30 mouse cellular contexts compared by ENCODE assay signal in genomic region chr6:121519266-121519810, GRCm38 (mm10). TPM values are rescaled to one million over a fixed set of nuclear protein-coding genes. Genes with fewer than 3 reads are reported as not detected.
DNase-seq lines count a peak whose midpoint lies in the region; ATAC-seq and TF ChIP-seq lines count a peak whose summit lies in the region.
"Had no signal": no experiment of that assay in that cellular context is flagged by ENCODE, and none has a peak within 500 bp of the region (broad histone marks: within the 10 kb centered on the region; RNA-seq: fewer than 3 reads in every experiment).

No protein-coding gene starts in this region.

- H3K4me3 ChIP-seq in heart, embryonic 10.5 days, result no peak overlapping the region
- no peak overlapping the region for H3K4me3 ChIP-seq in kidney, adult 2 months (ENCODE audit: insufficient read depth, low read depth, low read length)
- H3K4me3 ChIP-seq in kidney, embryonic 15.5 days (replicated peaks), result no peak overlapping the region
- H3K4me3 ChIP-seq in hindbrain, embryonic 12.5 days, result no peak overlapping the region
- H3K4me3 ChIP-seq: embryonic facial prominence, embryonic 10.5 days; embryonic facial prominence, embryonic 13.5 days; erythroblast, embryonic 14.5 days; forebrain, embryonic 13.5 days; gastrocnemius, adult 2 months; heart, adult 2 months; heart, embryonic 15.5 days; hindbrain, embryonic 10.5 days had no signal

- no peaks in the 10 kb centered on the region for H3K36me3 ChIP-seq in heart, embryonic 10.5 days
- no peaks in the 10 kb centered on the region for H3K36me3 ChIP-seq in kidney, adult 2 months (ENCODE audit: control insufficient read depth, insufficient read depth, low read length)
- no peaks in the 10 kb centered on the region for H3K36me3 ChIP-seq in kidney, embryonic 15.5 days
- no peaks in the 10 kb centered on the region for H3K36me3 ChIP-seq in hindbrain, embryonic 12.5 days
- H3K36me3 ChIP-seq: embryonic facial prominence, embryonic 10.5 days; embryonic facial prominence, embryonic 13.5 days; heart, embryonic 15.5 days; hindbrain, embryonic 10.5 days had no signal

- peak; percentile 61 for DNase-seq in heart, embryonic 10.5 days (ENCODE audit: low spot score)
- no peak for DNase-seq in heart, adult 18-20 months
- peak; percentile 54 for DNase-seq in kidney, adult 2 months
- no peak for DNase-seq in kidney, postnatal 4 days
- DNase-seq in kidney, postnatal 36 days, result peak; percentile 21 to 42
- peak; percentile 78 for DNase-seq in testis, postnatal 14 days (ENCODE audit: low spot score)
- DNase-seq: adrenal gland, adult 2 months; adrenal gland, postnatal 14 days; cerebellum, adult 11-12 months; cerebellum, adult 8-10 months; cerebellum, postnatal 36 days; embryo, embryonic 11 days; forebrain, postnatal 0 days; gastrocnemius, postnatal 14 days; heart, postnatal 10 days; heart, postnatal 36 days had no signal

- no peaks in the 10 kb centered on the region for H3K9me3 ChIP-seq in heart, embryonic 10.5 days
- H3K9me3 ChIP-seq in kidney, embryonic 15.5 days (replicated peaks), result no peaks in the 10 kb centered on the region
- no peaks in the 10 kb centered on the region for H3K9me3 ChIP-seq in hindbrain, embryonic 12.5 days (replicated peaks)
- H3K9me3 ChIP-seq: embryonic facial prominence, embryonic 10.5 days; embryonic facial prominence, embryonic 13.5 days; forebrain, embryonic 13.5 days; heart, embryonic 15.5 days; hindbrain, embryonic 10.5 days had no signal

- peaks cover 4% of the 10 kb centered on the region; the same call in 1 of the 2 replicates for H3K4me1 ChIP-seq in heart, embryonic 10.5 days
- H3K4me1 ChIP-seq in kidney, adult 2 months (ENCODE audit: control insufficient read depth, insufficient read depth, low read length), result no peaks in the 10 kb centered on the region
- no peaks in the 10 kb centered on the region for H3K4me1 ChIP-seq in kidney, embryonic 15.5 days
- H3K4me1 ChIP-seq in hindbrain, embryonic 12.5 days, result peaks cover 4% of the 10 kb centered on the region; the same call in 1 of the 2 replicates
- H3K4me1 ChIP-seq: embryonic facial prominence, embryonic 13.5 days had no signal

- H3K9ac ChIP-seq in kidney, embryonic 15.5 days, result no peak overlapping the region
- H3K9ac ChIP-seq in hindbrain, embryonic 12.5 days, result no peak overlapping the region
- H3K9ac ChIP-seq: embryonic facial prominence, embryonic 13.5 days; forebrain, embryonic 13.5 days; forebrain, postnatal 0 days; heart, embryonic 15.5 days; hindbrain, embryonic 14.5 days had no signal

- no peak for ATAC-seq in kidney, embryonic 15.5 days (replicated peaks; ENCODE audit: low FRiP score)
- ATAC-seq in hindbrain, embryonic 12.5 days (ENCODE audit: low FRiP score), result no peak
- ATAC-seq: CD4-positive, CD25-positive, alpha-beta regulatory T cell, adult 4 months; forebrain, postnatal 0 days; hindbrain, postnatal 0 days had no signal

- 69% methylated on average over 5 of the region's 5 CpGs for WGBS in heart, embryonic 10.5 days
- WGBS in kidney, adult 2 months, result 65% methylated on average over 5 of the region's 5 CpGs
- WGBS in kidney, embryonic 15.5 days, result 74% methylated on average over 5 of the region's 5 CpGs
- WGBS in hindbrain, embryonic 12.5 days, result 79% methylated on average over 5 of the region's 5 CpGs

- H3K27me3 ChIP-seq in heart, embryonic 10.5 days (ENCODE audit: insufficient read depth, poor library complexity, severe bottlenecking), result 0 out of 2 replicates have a peak, but pooled peaks cover 4% of the 10 kb centered on the region
- no peaks in the 10 kb centered on the region for H3K27me3 ChIP-seq in kidney, adult 2 months (replicated peaks; ENCODE audit: control insufficient read depth, insufficient read depth, low read length)
- no peaks in the 10 kb centered on the region for H3K27me3 ChIP-seq in kidney, embryonic 15.5 days
- 0 out of 2 replicates have a peak, but pooled peaks cover 5% of the 10 kb centered on the region for H3K27me3 ChIP-seq in hindbrain, embryonic 12.5 days
- H3K27me3 ChIP-seq: embryonic facial prominence, embryonic 13.5 days; forebrain, embryonic 13.5 days; heart, embryonic 15.5 days had no signal

- TF ChIP-seq CTCF in kidney, adult 2 months (conservative IDR thresholded peaks at IDR 0.05; ENCODE audit: insufficient read depth, insufficient read length, low read depth, low read length), result 0 out of 2 replicates have a peak, but pooled peaks have one; percentile 5

- H3K27ac ChIP-seq in heart, embryonic 10.5 days, result no peak overlapping the region
- no peak overlapping the region for H3K27ac ChIP-seq in kidney, adult 2 months (ENCODE audit: insufficient read depth, low read depth, low read length)
- no peak overlapping the region for H3K27ac ChIP-seq in kidney, embryonic 15.5 days
- H3K27ac ChIP-seq in hindbrain, embryonic 12.5 days, result no peak overlapping the region
- H3K27ac ChIP-seq: embryonic facial prominence, embryonic 10.5 days; embryonic facial prominence, embryonic 13.5 days; forebrain, embryonic 13.5 days; gastrocnemius, adult 2 months; heart, adult 2 months; heart, embryonic 15.5 days; hindbrain, embryonic 10.5 days; hindbrain, embryonic 14.5 days; hindbrain, postnatal 0 days had no signal

- no peak for TF ChIP-seq POLR2A in kidney, adult 2 months (IDR thresholded peaks at IDR 0.05; ENCODE audit: low read depth, low read length)

- no peak overlapping the region for H3K4me2 ChIP-seq in kidney, embryonic 15.5 days
- no peak overlapping the region for H3K4me2 ChIP-seq in hindbrain, embryonic 12.5 days (replicated peaks)
- H3K4me2 ChIP-seq: embryonic facial prominence, embryonic 13.5 days; forebrain, embryonic 13.5 days; heart, embryonic 11.5 days; heart, embryonic 15.5 days; hindbrain, embryonic 14.5 days had no signal

RNA-seq across cellular contexts. Expression of gene Iqsec3, which starts 45.9 kb away (rescaled TPM):
- polyA plus RNA-seq in heart, embryonic 10.5 days (2016; fragmentation: Nextera tagmentation; extraction: Ambion mirVana), result 0.03 TPM in 1 of 2 replicates, not detected in the other
- total RNA-seq in heart, adult 18-20 months (2021), result under 1 TPM; 0.41 to 0.62 TPM
- polyA plus RNA-seq in kidney, adult 2 months (2012; rRNA removed), result 0.11 and 0.20 TPM in 2 replicates
- 0.14 and 0.21 TPM in 2 replicates for polyA plus RNA-seq in kidney, embryonic 15.5 days (2015; fragmentation: Nextera tagmentation; extraction: Ambion mirVana)
- 6.0 and 6.6 TPM in 2 replicates for polyA plus RNA-seq in hindbrain, embryonic 12.5 days (2016; fragmentation: Nextera tagmentation; extraction: Ambion mirVana)
- polyA plus RNA-seq: CD4-positive, CD25-positive, alpha-beta regulatory T cell, adult 4 months; erythroblast, embryonic 14.5 days; heart, embryonic 15.5 days had no signal

Comparison
In these comparisons a context has a peak if more than half of its experiments do, and no peak if none do; other contexts are left out.
1. DNase-seq: peak in heart, embryonic 10.5 days (single experiment), kidney, adult 2 months (single experiment), kidney, postnatal 36 days (2 of 2) and testis, postnatal 14 days (single experiment); none in heart, adult 18-20 months (0 of 2) and kidney, postnatal 4 days (0 of 2).